Mouse (Mus musculus) spleen, adult 2 months (tissue): Measurements from ENCODE around the gene Pced1a.

Experiments
- CTCF ChIP-seq: fragments of 200-500 bp; IDR thresholded peaks from 2 replicates; pipeline ENCODE4 v1.5.1; 2011; ENCODE audit warnings: mild to moderate bottlenecking, inconsistent platforms; ENCODE audit not compliant: insufficient read depth, insufficient read length, insufficient replicate concordance; ENCODE audit errors: extremely low read depth
- POLR2A ChIP-seq: fragments of 200-500 bp; IDR thresholded peaks from 2 replicates; pipeline ENCODE4 v1.6.1; 2011; ENCODE audit warnings: low read depth, low read length, inconsistent platforms

- TF ChIP-seq CTCF (no peak), POLR2A (no peak)
These were observed 27.1 kb downstream of the Pced1a start, which contains the start of gene Cpxm1 for GRCm38 (mm10) chr2:130397186-130397985.
